Mouse (Mus musculus) forebrain, postnatal 0 days (tissue): ENCODE results near the gene Eef1a2. TPM values are rescaled to one million over a fixed set of nuclear protein-coding genes. Genes with fewer than 3 reads are reported as not detected.

ENCODE experiments used
- ATAC-seq: fragments of 200-750 bp; cut with Nextera tagmentation; 2 replicates; pipeline ENCODE4 v1.8.0; 2017; ENCODE audit warnings: mild to moderate bottlenecking, moderate library complexity
- DNase-seq: peaks from one replicate; pipeline ENCODE4 v3.0.0-alpha.2; 2015
- H3K27ac ChIP-seq: fragments of 300-500 bp; sonication (generic); 2 replicates; pipeline ENCODE4 v1.5.1; 2014; ENCODE audit warnings: low read depth, mild to moderate bottlenecking, antibody characterized with exemption, low read length, moderate library complexity, mixed read lengths
- H3K27me3 ChIP-seq: fragments of 300-500 bp; sonication (generic); 2 replicates; pipeline ENCODE4 v1.6.1; 2014; ENCODE audit warnings: mild to moderate bottlenecking, low read length, mixed read lengths; ENCODE audit not compliant: insufficient read depth
- H3K36me3 ChIP-seq: fragments of 300-500 bp; sonication (generic); 2 replicates; pipeline ENCODE4 v1.6.1; 2014; ENCODE audit warnings: mild to moderate bottlenecking, moderate library complexity; ENCODE audit not compliant: insufficient read depth
- H3K4me1 ChIP-seq: fragments of 300-500 bp; sonication (generic); 2 replicates; pipeline ENCODE4 v1.6.1; 2014; ENCODE audit warnings: antibody characterized with exemption; ENCODE audit not compliant: insufficient read depth
- H3K4me2 ChIP-seq: fragments of 300-500 bp; sonication (generic); 2 replicates; pipeline ENCODE4 v1.6.1; 2014; ENCODE audit warnings: low read depth, mild to moderate bottlenecking, moderate library complexity
- H3K4me3 ChIP-seq: fragments of 300-500 bp; sonication (generic); 2 replicates; pipeline ENCODE4 v1.5.1; 2014; ENCODE audit warnings: low read depth, low read length, mixed read lengths
- H3K9ac ChIP-seq: fragments of 300-500 bp; sonication (generic); 2 replicates; pipeline ENCODE4 v1.6.1; 2014; ENCODE audit warnings: mild to moderate bottlenecking
- H3K9me3 ChIP-seq: fragments of 300-500 bp; sonication (generic); 2 replicates; pipeline ENCODE4 v1.6.1; 2016; ENCODE audit warnings: low read length
- CTCF ChIP-seq: sonication (generic); IDR thresholded peaks from 2 replicates; pipeline ENCODE4 v1.5.1; 2016; ENCODE audit warnings: antibody characterized with exemption, control low read depth, low read depth
- WGBS: fragments of 180-500 bp; shearing (Covaris S2); extraction: QIAGEN DNeasy Blood & Tissue Kit; methylation state at CpG from one replicate; pipeline ENCODE4 v1.1.7; 2014; 5-methylcytosine and 5-hydroxymethylcytosine counted together
- polyA plus RNA-seq: library from polyadenylated mRNA; unstranded; fragments of >200 nt; fragmentation: Nextera tagmentation; extraction: Ambion mirVana; gene quantifications from 2 replicates; pipeline ENCODE4 v1.2.1, GENCODE M21; 2015
- total RNA-seq: library from RNA; depleted of rRNA; stranded (reverse); fragments of >200 nt; gene quantifications from 2 replicates; pipeline ENCODE4 v1.2.3, GENCODE M21; 2014

The Eef1a2 gene
- total and polyA plus RNA-seq, 2 experiments from 2014 or later = 17.5 to 218 TPM

GRCm38 (mm10) chr2:181159091-181159514 lies 2.3 kb upstream of the Eef1a2 start:
- peak overlapping the region; percentile 91 for H3K27ac ChIP-seq
- TF ChIP-seq CTCF = no peak
- 34% methylated on average over 7 of the region's 7 CpGs for WGBS
- ATAC-seq (peak; percentile 56), DNase-seq (peak; percentile 77)
- peak overlapping the region; percentile 47 for H3K9ac ChIP-seq
- peak overlapping the region; percentile 41 for H3K4me2 ChIP-seq
- H3K4me1 ChIP-seq = peaks cover 48% of the 10 kb centered on the region
- no peak overlapping the region for H3K4me3 ChIP-seq
- no peaks in the 10 kb centered on the region for H3K36me3 ChIP-seq
- H3K9me3 ChIP-seq = no peaks in the 10 kb centered on the region
- no peaks in the 10 kb centered on the region for H3K27me3 ChIP-seq

GRCm38 (mm10) chr2:181158471-181158870 lies 1.7 kb upstream of the Eef1a2 start:
- no peak for TF ChIP-seq CTCF
- peaks cover 48% of the 10 kb centered on the region for H3K4me1 ChIP-seq
- 92% methylated on average over 2 of the region's 2 CpGs for WGBS
- no peak for DNase-seq
- ATAC-seq = no peak
- no peaks in the 10 kb centered on the region for H3K9me3 ChIP-seq
- no peak overlapping the region for H3K4me2 ChIP-seq
- no peak overlapping the region for H3K9ac ChIP-seq
- H3K27me3 ChIP-seq = no peaks in the 10 kb centered on the region
- H3K4me3 ChIP-seq = no peak overlapping the region
- H3K27ac ChIP-seq = peak overlapping the region; percentile 91
- no peaks in the 10 kb centered on the region for H3K36me3 ChIP-seq

- WGBS = 78% methylated on average over 6 of the region's 6 CpGs
- Histone ChIP-seq H3K4me2 (peak overlapping the region; percentile 81; the same call in 1 of the 2 replicates), H3K4me1 (peaks cover 48% of the 10 kb centered on the region), H3K4me3 (no peak overlapping the region), H3K27ac (0 out of 2 replicates have a peak overlapping the region, but pooled peaks have one; percentile 15), H3K36me3 (peaks cover 2% of the 10 kb centered on the region), H3K9ac (no peak overlapping the region), H3K27me3 (no peaks in the 10 kb centered on the region), H3K9me3 (no peaks in the 10 kb centered on the region)
- ATAC-seq = no peak
- no peak for TF ChIP-seq CTCF
- no peak for DNase-seq
Measured at GRCm38 (mm10) chr2:181157716-181158302, 995 bp upstream of the Eef1a2 start.

- H3K27ac ChIP-seq = peak overlapping the region; percentile 83
- H3K4me2 ChIP-seq = peak overlapping the region; percentile 81
- no peak for DNase-seq
- peak overlapping the region; percentile 51 for H3K4me3 ChIP-seq
- peak overlapping the region; percentile 76 for H3K9ac ChIP-seq
- H3K27me3 ChIP-seq = no peaks in the 10 kb centered on the region
- 80% methylated on average over 4 of the region's 4 CpGs for WGBS
- H3K4me1 ChIP-seq = peaks cover 48% of the 10 kb centered on the region
- no peak for ATAC-seq
- no peak for TF ChIP-seq CTCF
- H3K36me3 ChIP-seq = peaks cover 7% of the 10 kb centered on the region
- no peaks in the 10 kb centered on the region for H3K9me3 ChIP-seq
Measured at GRCm38 (mm10) chr2:181157180-181157579, 366 bp upstream of the Eef1a2 start.

- H3K4me1 ChIP-seq = peaks cover 48% of the 10 kb centered on the region
- DNase-seq = no peak
- H3K9ac ChIP-seq = peak overlapping the region; percentile 76
- peaks cover 7% of the 10 kb centered on the region for H3K36me3 ChIP-seq
- peak overlapping the region; percentile 51 for H3K4me3 ChIP-seq
- H3K27me3 ChIP-seq = no peaks in the 10 kb centered on the region
- TF ChIP-seq CTCF = no peak
- ATAC-seq = no peak
- peak overlapping the region; percentile 81 for H3K4me2 ChIP-seq
- WGBS = 62% methylated on average over 4 of the region's 4 CpGs
- H3K9me3 ChIP-seq = no peaks in the 10 kb centered on the region
- peak overlapping the region; percentile 83 for H3K27ac ChIP-seq
Measured at GRCm38 (mm10) chr2:181155801-181156200, 1.0 kb downstream of the Eef1a2 start.

- peaks cover 15% of the 10 kb centered on the region for H3K36me3 ChIP-seq
- H3K9ac ChIP-seq = 0 out of 2 replicates have a peak overlapping the region, but pooled peaks have one; percentile 22
- ATAC-seq (no peak), DNase-seq (no peak)
- no peak overlapping the region for H3K27ac ChIP-seq
- no peaks in the 10 kb centered on the region for H3K9me3 ChIP-seq
- TF ChIP-seq CTCF = no peak
- H3K4me2 ChIP-seq = peak overlapping the region; percentile 81
- WGBS = 84% methylated on average over 8 of the region's 8 CpGs
- H3K27me3 ChIP-seq = no peaks in the 10 kb centered on the region
- peaks cover 43% of the 10 kb centered on the region for H3K4me1 ChIP-seq
- H3K4me3 ChIP-seq = no peak overlapping the region
Measured at GRCm38 (mm10) chr2:181154831-181155415, 1.9 kb downstream of the Eef1a2 start.

GRCm38 (mm10) chr2:181154361-181154760 lies 2.5 kb downstream of the Eef1a2 start:
- 0 out of 2 replicates have a peak overlapping the region, but pooled peaks have one; percentile 22 for H3K9ac ChIP-seq
- peak overlapping the region; percentile 81 for H3K4me2 ChIP-seq
- no peak overlapping the region for H3K27ac ChIP-seq
- TF ChIP-seq CTCF = no peak
- no peak overlapping the region for H3K4me3 ChIP-seq
- peaks cover 37% of the 10 kb centered on the region for H3K4me1 ChIP-seq
- H3K36me3 ChIP-seq = peaks cover 18% of the 10 kb centered on the region
- H3K9me3 ChIP-seq = no peaks in the 10 kb centered on the region
- 85% methylated on average over 3 of the region's 3 CpGs for WGBS
- no peaks in the 10 kb centered on the region for H3K27me3 ChIP-seq
- DNase-seq (no peak), ATAC-seq (no peak)
